Mouse (Mus musculus) embryo, embryonic 10 days (tissue): ENCODE data around the gene Atf6.

Experiments used
- DNase-seq: peaks from one replicate; pipeline ENCODE4 v3.0.0-alpha.2; 2015; ENCODE audit warnings: low spot score

Gene Atf6

DNA sequence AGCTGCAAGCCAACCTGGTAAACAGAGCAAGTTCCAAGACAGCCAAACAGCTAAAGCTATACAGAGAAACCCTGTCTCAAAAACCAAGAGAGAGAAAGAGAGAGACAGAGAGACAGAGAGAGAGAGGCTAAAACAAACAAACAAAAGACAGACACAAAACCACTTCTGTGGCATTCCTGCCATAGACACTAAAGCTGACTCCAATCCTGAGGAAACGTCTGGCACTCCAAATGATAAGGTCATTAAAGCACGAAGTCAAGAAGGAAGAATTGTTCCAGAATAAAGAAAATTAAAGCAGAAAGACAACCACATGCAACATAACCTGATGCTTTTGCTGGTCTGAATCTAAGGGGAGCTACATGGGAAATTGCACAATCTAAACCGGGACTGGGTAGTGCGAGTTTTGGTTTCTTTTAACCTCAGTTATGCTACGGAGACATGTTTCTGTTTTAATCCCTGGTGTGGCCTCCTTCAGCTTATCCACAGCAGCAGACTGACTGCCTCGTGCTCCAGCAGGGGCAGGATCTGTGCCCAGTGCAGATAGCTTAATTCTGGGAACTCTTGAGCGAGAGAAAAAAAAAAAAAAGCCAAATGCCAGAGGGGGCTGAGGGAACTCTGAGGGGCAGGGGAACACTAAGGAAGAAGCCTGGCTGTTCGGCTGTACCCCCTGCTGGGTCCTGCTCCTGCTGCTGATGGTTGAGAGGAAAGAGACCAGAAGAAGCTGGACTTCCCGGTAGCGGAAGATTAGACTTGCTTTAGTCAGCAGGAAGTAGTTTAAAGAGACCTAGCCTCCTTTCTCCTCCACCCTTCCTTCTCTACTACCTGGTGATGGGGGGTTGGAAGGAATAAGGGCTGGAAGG is 21.9 kb downstream of the Atf6 start:
- DNase-seq, result no peak

GRCm38 (mm10) chr1:170844380-170844779 is 23.2 kb downstream of the Atf6 start:
- peak; percentile 77 for DNase-seq

DNA sequence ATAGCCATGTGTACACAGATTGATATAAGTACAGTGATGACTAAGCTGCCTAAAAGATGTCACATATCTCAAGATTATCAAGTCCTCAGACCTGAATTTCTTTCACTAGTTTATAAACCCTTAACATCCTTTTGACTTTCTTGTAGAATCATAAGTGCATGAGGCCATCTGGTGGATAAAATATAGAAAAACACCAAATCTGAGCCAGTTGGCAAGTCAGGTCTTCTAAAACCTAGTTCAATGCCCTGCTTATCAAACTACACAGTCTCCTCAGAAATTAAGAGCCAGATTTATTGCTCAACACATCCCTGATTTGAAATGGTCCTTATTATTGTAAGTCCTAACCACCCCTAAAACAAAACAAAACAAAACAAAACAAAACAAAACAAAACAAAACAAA is 27.9 kb downstream of the Atf6 start:
- DNase-seq, result peak; percentile 30

DNA sequence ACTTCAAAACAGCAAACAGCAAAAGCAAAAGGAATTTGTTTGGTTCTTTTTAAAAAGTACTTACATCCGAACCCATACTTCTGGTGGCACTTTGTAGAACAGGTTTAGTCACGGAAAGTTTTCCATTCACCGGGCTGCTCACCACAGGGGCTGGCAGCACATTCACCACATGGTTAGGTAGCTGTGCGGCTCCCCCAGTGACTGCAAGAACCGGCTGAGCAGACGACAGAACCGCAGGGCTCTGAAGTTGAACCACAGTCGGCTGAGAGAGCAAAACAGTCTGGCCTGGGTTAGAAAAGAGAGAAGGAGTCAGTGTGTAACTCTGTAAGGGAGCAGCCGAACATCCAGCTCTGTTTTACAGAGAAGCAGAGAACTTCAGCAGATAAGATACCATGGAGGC is 32.8 kb downstream of the Atf6 start:
- no peak for DNase-seq

DNA sequence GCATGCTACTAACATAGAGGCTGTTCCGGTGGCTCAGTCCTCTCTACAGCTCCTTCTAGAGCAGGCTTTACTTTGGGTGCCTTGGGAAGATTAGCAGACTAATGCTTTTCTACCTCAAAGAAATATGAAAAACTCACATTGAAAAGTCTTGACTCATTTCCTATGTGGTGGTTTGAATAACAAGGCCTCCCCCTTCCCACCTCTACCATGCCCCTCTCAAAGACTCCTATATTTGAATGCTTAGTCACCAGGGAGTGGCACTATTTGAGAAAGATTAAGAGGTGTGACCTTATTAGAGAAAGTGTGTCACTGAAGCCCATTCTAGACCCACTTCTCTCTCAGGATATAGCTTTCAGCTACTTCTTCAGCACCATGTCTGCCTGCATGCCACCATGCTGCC is 37.8 kb downstream of the Atf6 start:
- no peak for DNase-seq

DNA sequence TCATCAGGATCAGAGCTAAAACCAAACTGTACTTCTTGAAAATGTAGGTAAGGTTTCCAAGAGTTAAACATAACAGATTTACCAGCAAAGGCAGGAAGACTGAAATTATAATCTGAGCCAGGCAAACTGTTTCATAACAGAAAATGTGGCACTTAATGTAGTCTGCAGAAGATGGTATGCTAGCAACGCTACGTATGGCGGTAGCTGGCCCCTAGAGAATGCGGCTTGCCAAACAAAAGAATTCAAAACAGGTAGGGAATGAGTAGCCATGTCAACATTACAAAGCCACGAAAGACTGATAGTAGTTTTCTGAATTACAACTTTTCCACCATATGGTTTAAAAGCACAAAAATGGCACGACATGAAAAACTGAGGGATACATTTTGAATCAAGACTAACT is 38.2 kb downstream of the Atf6 start:
- no peak for DNase-seq

DNA sequence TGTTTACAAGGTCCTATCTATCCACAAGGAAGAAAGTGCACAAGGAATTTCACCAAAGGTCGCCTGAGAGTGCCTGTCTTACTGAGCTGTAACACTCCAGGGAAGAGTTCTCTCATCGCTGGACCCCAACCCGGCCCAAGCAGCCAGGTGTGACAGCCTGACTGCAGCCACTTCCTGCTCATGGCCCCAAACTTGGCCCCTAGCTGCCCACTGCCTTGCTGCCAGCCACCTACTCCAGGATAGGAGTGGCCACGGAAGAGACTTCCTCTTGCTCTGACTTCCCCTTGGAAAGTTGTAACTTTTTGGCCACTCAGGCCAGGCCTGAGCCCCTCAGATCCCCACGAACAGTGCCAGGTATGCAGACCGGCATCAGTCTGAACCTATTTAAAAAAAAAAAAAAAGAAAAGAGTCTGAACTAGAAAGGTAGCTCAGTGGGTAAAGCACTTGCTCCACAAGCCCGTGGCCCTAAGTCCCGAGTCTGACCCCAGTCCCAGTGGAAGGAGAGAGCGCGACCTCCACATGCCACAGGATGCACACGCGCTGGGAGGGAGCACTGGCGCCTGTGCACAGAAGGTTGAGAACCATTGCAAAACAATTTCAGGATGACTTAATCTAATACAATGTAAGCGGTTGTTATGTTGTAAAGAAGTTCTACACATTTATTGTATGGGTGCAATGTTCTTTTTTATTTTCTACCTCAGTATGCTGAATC is 47.3 kb downstream of the Atf6 start:
- peak; percentile 27 for DNase-seq

GRCm38 (mm10) chr1:170815287-170816004 is 52.1 kb downstream of the Atf6 start:
- DNase-seq, result no peak

- no peak for DNase-seq
These were observed 54.7 kb downstream of the Atf6 start for GRCm38 (mm10) chr1:170812822-170813221.

- DNase-seq, result no peak
These were observed 59.8 kb downstream of the Atf6 start for GRCm38 (mm10) chr1:170807600-170808270.

GRCm38 (mm10) chr1:170804721-170805120 is 62.9 kb downstream of the Atf6 start:
- DNase-seq, result no peak

GRCm38 (mm10) chr1:170802669-170803068 is 64.9 kb downstream of the Atf6 start:
- DNase-seq, result no peak

GRCm38 (mm10) chr1:170800694-170801093 is 66.9 kb downstream of the Atf6 start:
- DNase-seq, result no peak

DNA sequence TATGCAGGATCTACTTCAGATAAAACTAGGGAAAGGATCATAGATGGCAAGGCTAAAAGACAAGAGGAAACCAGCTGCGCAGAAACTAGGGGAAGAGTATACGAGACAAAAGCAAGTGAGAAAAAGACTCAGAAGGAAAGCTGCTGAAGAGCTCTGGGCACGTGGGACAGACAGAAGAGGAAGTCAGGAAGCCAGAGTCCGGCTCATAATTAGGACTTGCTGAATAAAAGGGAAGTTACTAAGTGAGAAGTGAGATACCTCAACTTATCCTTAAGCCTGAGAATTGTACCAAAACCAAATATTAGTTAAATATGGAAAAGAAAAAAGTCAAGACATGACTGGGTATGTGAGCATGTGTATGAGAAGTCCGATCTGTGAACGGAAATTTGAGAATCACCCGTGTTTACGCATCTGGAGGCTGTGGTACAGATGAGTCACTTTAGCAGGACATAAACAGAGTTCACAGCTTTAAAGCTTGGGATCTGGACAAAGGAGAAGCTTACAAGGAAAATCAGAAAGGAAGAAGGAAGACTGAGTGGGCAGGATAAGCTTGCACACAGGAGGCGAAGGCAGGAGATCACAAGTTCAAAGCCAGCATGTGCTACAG is 71.7 kb downstream of the Atf6 start:
- no peak for DNase-seq

- DNase-seq, result no peak
These were observed 76.0 kb downstream of the Atf6 start for GRCm38 (mm10) chr1:170791542-170791941.

DNA sequence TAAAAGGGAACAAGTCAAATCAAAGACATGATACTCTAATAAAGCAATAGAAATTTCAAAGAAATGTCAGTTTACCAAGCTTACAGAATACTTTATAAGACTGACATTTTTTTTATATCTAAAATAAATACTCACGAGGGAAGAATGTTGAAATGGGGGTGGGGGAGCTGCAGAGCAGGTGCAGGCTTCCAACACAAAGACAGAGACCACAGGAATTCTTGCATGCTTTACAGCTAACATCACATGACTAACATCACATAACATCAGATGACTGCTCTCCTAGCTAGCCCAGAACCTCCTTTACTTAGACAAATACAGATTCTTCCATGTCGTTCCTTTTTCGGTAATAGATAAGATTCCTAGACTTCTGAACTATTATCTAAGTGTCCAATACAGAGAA is 76.6 kb downstream of the Atf6 start:
- DNase-seq, result no peak

- no peak for DNase-seq
These were observed 79.9 kb downstream of the Atf6 start for GRCm38 (mm10) chr1:170787643-170788042.

- DNase-seq, result no peak
These were observed 80.8 kb downstream of the Atf6 start for GRCm38 (mm10) chr1:170786570-170787341.

- DNase-seq, result no peak
These were observed 89.9 kb downstream of the Atf6 start for GRCm38 (mm10) chr1:170777688-170778087.

- no peak for DNase-seq
These were observed 93.1 kb downstream of the Atf6 start for GRCm38 (mm10) chr1:170774431-170774830.

DNA sequence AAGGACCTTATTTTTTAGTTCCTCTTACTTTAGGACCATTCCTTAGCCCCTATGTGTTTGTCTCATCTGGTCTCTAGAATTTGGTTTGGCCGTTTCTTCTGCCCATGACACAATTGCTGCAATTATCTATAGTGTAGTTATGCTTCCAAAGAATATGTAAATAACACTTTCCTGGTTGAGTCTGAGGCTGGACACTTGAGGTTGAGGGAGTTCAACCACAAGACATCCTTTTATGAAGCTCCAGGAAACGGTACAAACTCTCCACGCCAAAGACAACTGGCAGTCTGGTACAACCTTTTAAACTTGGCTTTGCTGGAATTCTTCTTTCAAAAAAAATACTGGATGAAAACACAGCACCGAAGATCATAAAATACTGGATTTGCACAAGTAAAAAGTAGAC is 94.1 kb downstream of the Atf6 start:
- no peak for DNase-seq
